Mouse (Mus musculus) lung, embryonic 16.5 days (tissue): Measurements from ENCODE around the gene Lypd4. TPM values are rescaled to one million over a fixed set of nuclear protein-coding genes. Genes with fewer than 3 reads are reported as not detected.
A peak's percentile ranks its signal among the peaks of the same experiment; 100 is the strongest.
"Not testable (repeated sequence)": the region's sequence is repeated elsewhere in the genome, so short reads cannot be mapped to it uniquely, and the experiment has no call there.

Source experiments
- ATAC-seq: fragments of 200-750 bp; cut with Nextera tagmentation; 2 replicates; pipeline ENCODE4 v1.8.0; 2017; ENCODE audit warnings: low read depth, mild to moderate bottlenecking, moderate library complexity
- H3K27ac ChIP-seq: fragments of 300-500 bp; sonication (generic); 2 replicates; pipeline ENCODE4 v1.5.1; 2014; ENCODE audit warnings: mild to moderate bottlenecking, control low read depth, low read length
- H3K27me3 ChIP-seq: fragments of 300-500 bp; sonication (generic); 2 replicates; pipeline ENCODE4 v1.6.1; 2014; ENCODE audit warnings: low read depth, low read length, mixed read lengths; ENCODE audit not compliant: control insufficient read depth, insufficient read depth
- H3K36me3 ChIP-seq: fragments of 300-500 bp; sonication (generic); 2 replicates; pipeline ENCODE4 v1.6.1; 2014; ENCODE audit warnings: low read length; ENCODE audit not compliant: control insufficient read depth, insufficient read depth
- H3K4me1 ChIP-seq: fragments of 300-500 bp; sonication (generic); replicated peaks from 2 replicates; pipeline ENCODE4 v1.6.1; 2014; ENCODE audit warnings: low read length, mixed read lengths; ENCODE audit not compliant: control insufficient read depth, insufficient read depth
- H3K4me2 ChIP-seq: fragments of 300-500 bp; sonication (generic); 2 replicates; pipeline ENCODE4 v1.6.1; 2014; ENCODE audit warnings: low read depth, low read length, control low read depth
- H3K4me3 ChIP-seq: fragments of 300-500 bp; sonication (generic); 2 replicates; pipeline ENCODE4 v1.5.1; 2014; ENCODE audit warnings: mild to moderate bottlenecking, low read length, control low read depth
- H3K9ac ChIP-seq: fragments of 300-500 bp; sonication (generic); 2 replicates; pipeline ENCODE4 v1.6.1; 2014; ENCODE audit warnings: low read length, control low read depth
- H3K9me3 ChIP-seq: fragments of 300-500 bp; sonication (generic); 2 replicates; pipeline ENCODE4 v1.6.1; 2016; ENCODE audit warnings: low read length; ENCODE audit not compliant: control insufficient read depth
- WGBS: fragments of 180-500 bp; shearing (Covaris S2); extraction: QIAGEN DNeasy Blood & Tissue Kit; methylation state at CpG from one replicate; pipeline ENCODE4 v1.1.7; 2014; 5-methylcytosine and 5-hydroxymethylcytosine counted together
- polyA plus RNA-seq: library from polyadenylated mRNA; unstranded; fragments of >200 nt; fragmentation: Nextera tagmentation; extraction: Ambion mirVana; gene quantifications from 2 replicates; pipeline ENCODE4 v1.2.1, GENCODE M21; 2015

Lypd4 gene
- polyA plus RNA-seq, 1 experiment from 2014 or later: not detected

DNA sequence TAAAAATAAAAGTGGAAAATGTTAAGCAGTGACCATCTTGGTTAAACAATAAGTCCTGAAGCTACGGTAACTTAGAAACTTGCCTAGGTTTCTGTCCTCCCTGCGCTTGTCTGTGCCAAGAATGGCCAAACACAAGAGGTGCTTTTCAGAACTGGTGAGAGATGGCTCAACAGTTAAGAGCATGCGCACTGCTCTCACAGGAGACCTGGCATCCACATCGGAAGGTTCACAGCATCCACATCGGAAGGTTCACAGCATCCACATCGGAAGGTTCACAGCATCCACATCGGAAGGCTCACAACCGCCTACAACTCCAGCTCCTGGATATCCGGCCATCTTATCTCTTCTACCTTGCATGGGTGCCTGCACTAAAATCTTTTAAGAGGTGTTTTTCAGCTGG is 24.6 kb downstream of the Lypd4 start:
- Histone ChIP-seq H3K9ac (no peak overlapping the region), H3K4me3 (no peak overlapping the region), H3K27me3 (no peaks in the 10 kb centered on the region), H3K4me1 (no peaks in the 10 kb centered on the region), H3K27ac (no peak overlapping the region), H3K4me2 (no peak overlapping the region), H3K9me3 (no peaks in the 10 kb centered on the region), H3K36me3 (no peaks in the 10 kb centered on the region)
- WGBS: 83% methylated on average over 9 of the region's 9 CpGs
- ATAC-seq: no peak

DNA sequence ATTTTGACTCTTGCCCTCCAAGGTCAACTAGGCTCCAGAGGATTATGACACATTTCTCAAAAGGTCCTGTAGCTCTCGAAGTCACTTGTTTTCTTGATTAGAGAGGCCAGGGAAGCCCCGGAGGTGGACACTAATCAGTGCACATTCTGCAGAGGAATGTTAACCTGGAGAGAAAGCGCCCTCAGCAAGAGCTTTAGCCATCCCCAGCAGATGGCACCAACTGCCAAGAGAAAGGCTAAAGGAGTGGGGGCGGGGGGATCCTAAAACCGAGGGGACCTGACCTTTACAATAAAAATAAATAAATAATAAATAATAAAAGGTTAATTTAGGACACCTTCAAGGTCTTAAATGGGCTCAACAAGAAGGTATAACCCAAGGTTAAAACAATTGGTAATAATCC is 25.6 kb downstream of the Lypd4 start:
- Histone ChIP-seq H3K4me2 (no peak overlapping the region), H3K9me3 (no peaks in the 10 kb centered on the region), H3K36me3 (no peaks in the 10 kb centered on the region), H3K4me1 (no peaks in the 10 kb centered on the region), H3K9ac (no peak overlapping the region), H3K27me3 (no peaks in the 10 kb centered on the region), H3K27ac (no peak overlapping the region), H3K4me3 (no peak overlapping the region)
- WGBS: 33% methylated on average over 5 of the region's 5 CpGs
- ATAC-seq: no peak

- no peaks in the 10 kb centered on the region for H3K36me3 ChIP-seq
- no peak overlapping the region for H3K4me2 ChIP-seq
- no peak overlapping the region for H3K9ac ChIP-seq
- WGBS: 72% methylated on average over 4 of the region's 4 CpGs
- H3K4me1 ChIP-seq: no peaks in the 10 kb centered on the region
- H3K4me3 ChIP-seq: no peak overlapping the region
- H3K27me3 ChIP-seq: no peaks in the 10 kb centered on the region
- ATAC-seq: no peak
- no peaks in the 10 kb centered on the region for H3K9me3 ChIP-seq
- H3K27ac ChIP-seq: no peak overlapping the region
Observed at GRCm38 (mm10) chr7:24841009-24841408, 28.7 kb downstream of the Lypd4 start.

DNA sequence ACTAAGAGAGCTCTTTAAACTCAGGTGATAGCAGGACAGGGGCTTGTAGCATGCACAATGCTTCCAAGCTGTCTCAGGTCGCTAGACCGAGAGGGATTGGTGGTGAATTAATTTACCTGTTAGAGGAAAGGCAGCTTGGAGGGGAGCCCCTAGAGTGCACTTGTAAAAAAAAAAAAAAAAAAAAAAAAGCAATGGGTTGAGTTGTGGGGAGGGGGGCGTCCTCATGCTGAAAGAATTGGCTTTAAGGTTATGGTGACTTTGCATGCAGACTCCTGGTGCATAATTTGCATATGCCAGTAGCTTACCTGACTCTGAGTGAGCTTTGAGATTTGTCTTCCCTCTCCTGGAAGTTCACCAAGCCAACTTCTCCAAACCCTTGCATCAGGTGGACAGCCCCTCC is 29.4 kb downstream of the Lypd4 start:
- no peak overlapping the region for H3K4me2 ChIP-seq
- H3K27me3 ChIP-seq: no peaks in the 10 kb centered on the region
- H3K4me3 ChIP-seq: no peak overlapping the region
- H3K4me1 ChIP-seq: no peaks in the 10 kb centered on the region
- 62% methylated on average over 3 of the region's 3 CpGs for WGBS
- no peak overlapping the region for H3K9ac ChIP-seq
- no peaks in the 10 kb centered on the region for H3K36me3 ChIP-seq
- H3K9me3 ChIP-seq: no peaks in the 10 kb centered on the region
- no peak for ATAC-seq
- no peak overlapping the region for H3K27ac ChIP-seq

DNA sequence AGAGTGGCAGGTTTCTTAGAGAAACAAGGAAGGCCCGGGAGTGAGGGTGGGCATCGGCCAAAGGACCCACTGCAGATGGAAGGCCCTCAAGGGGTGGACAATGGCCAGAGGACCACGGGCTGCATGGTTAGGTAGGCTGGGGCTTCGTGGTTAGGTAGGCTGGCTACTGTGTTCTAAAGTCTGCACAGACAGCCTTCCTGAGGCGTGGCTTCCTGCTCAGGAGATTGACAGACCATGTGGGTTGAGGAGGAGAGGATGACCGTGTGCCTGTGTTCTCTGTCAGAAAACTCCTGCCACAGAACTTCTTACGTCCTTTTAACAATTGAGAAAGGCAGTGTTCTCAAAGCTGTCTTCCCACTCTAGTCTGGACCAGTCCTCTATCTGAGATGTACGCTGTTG is 30.3 kb downstream of the Lypd4 start:
- Histone ChIP-seq H3K9me3 (no peaks in the 10 kb centered on the region), H3K4me2 (no peak overlapping the region), H3K4me3 (no peak overlapping the region), H3K4me1 (no peaks in the 10 kb centered on the region), H3K27ac (no peak overlapping the region), H3K9ac (no peak overlapping the region), H3K36me3 (no peaks in the 10 kb centered on the region), H3K27me3 (no peaks in the 10 kb centered on the region)
- 73% methylated on average over 8 of the region's 8 CpGs for WGBS
- ATAC-seq: no peak

- H3K36me3 ChIP-seq, H3K27me3 ChIP-seq, H3K4me2 ChIP-seq, H3K9ac ChIP-seq, H3K27ac ChIP-seq, H3K4me1 ChIP-seq, H3K4me3 ChIP-seq, H3K9me3 ChIP-seq: not testable (repeated sequence)
- 60% methylated on average over 11 of the region's 13 CpGs for WGBS
- peak; percentile 20; the same call in 1 of the 2 replicates for ATAC-seq
Observed at GRCm38 (mm10) chr7:24838732-24839409, 30.9 kb downstream of the Lypd4 start.

DNA sequence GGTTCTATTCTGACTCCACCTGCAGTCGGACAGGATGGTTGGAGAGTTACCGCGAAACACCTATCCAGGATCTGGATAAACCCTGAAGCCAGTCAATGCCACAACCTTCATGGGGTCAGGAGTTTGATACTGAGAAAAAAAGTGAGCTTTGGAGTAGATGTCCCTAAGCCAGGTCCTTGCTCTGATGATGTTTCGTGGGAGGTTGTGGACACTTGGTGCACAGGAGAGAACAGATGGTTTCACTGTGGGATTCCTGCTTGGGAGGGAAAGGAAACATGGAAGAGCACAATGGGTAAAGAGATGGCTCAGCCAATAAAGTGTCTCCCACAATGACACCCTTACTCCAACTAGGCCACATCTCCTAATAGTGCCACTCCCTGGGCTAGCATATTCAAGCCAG is 42.6 kb downstream of the Lypd4 start:
- no peak overlapping the region for H3K4me2 ChIP-seq
- 89% methylated on average over 4 of the region's 4 CpGs for WGBS
- no peaks in the 10 kb centered on the region for H3K9me3 ChIP-seq
- no peak overlapping the region for H3K9ac ChIP-seq
- no peak overlapping the region for H3K27ac ChIP-seq
- no peaks in the 10 kb centered on the region for H3K36me3 ChIP-seq
- no peaks in the 10 kb centered on the region for H3K4me1 ChIP-seq
- H3K4me3 ChIP-seq: no peak overlapping the region
- ATAC-seq: no peak
- H3K27me3 ChIP-seq: no peaks in the 10 kb centered on the region

DNA sequence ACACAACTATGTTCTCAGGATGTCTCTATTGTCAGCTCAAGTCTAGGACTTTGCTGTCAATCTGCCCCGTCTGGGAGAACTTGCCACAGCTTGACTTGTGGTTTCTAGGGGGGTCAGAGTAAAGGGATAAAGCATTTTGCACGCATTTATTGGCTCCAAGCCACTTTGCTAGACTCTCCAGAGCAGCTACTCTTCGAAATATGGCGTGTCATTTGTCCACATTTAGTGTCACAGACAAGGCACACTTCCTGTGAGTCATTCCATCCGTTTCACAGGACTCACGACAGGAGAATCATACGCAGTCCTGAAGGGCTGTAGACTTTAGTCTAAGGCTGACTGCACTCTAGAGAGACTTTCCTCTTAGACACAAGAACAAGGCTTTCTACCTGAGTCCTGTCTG is 45.3 kb downstream of the Lypd4 start:
- H3K36me3 ChIP-seq: no peaks in the 10 kb centered on the region
- 49% methylated on average over 7 of the region's 7 CpGs for WGBS
- H3K9me3 ChIP-seq: no peaks in the 10 kb centered on the region
- H3K4me3 ChIP-seq: no peak overlapping the region
- no peak overlapping the region for H3K4me2 ChIP-seq
- H3K27me3 ChIP-seq: no peaks in the 10 kb centered on the region; the same call in 1 of the 2 replicates
- H3K9ac ChIP-seq: no peak overlapping the region
- no peaks in the 10 kb centered on the region for H3K4me1 ChIP-seq
- ATAC-seq: no peak
- no peak overlapping the region for H3K27ac ChIP-seq

- 4% methylated on average over 3 of the region's 3 CpGs for WGBS
- Histone ChIP-seq H3K4me2 (no peak overlapping the region), H3K4me1 (no peaks in the 10 kb centered on the region), H3K4me3 (no peak overlapping the region), H3K27me3 (no peaks in the 10 kb centered on the region; the same call in 1 of the 2 replicates), H3K9ac (no peak overlapping the region), H3K9me3 (no peaks in the 10 kb centered on the region), H3K36me3 (no peaks in the 10 kb centered on the region), H3K27ac (no peak overlapping the region)
- ATAC-seq: no peak; the same call in 1 of the 2 replicates
Observed at GRCm38 (mm10) chr7:24817502-24817901, 52.2 kb downstream of the Lypd4 start.
